Mouse (Mus musculus): ENCODE measurements at regions not wholly inside any gene's neighbourhood (a gene's known extent, or its start where the extent isn't known, plus 50 kb on each side); places are given as distances from the start of the nearest gene placed in this dataset.

DNA sequence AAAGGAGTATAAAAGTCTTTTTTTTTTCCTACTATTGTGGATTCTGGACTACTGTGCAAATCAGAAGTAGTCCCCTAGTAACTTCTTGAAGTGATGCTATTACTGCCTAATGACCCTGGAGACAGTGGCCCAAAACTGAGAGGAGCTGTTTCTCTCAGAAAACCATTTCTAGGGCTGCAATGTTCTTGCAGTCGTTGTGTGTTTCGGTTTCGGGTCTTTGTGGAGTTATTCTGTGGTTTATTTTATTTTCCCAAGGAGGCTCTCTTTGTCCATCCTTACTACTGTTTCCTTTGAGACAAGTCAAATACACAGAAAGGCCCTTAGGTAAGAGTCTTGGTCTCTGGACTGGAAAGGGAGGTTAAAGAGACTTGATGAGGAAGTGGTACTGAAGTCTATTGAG is 258.9 kb downstream of the Adgrl2 start:
- TF ChIP-seq POLR2A (IDR thresholded peaks at IDR 0.05; ENCODE audit: control insufficient read depth, low read depth, low read length) (no peak), CTCF (IDR thresholded peaks at IDR 0.05; ENCODE audit: control insufficient read depth, insufficient read depth, insufficient replicate concordance, low read depth, low read length) (no peak)

Data from testis, adult 2 months (tissue).